ENCODE assay signal across 8 mouse cellular contexts in the genomic region with DNA sequence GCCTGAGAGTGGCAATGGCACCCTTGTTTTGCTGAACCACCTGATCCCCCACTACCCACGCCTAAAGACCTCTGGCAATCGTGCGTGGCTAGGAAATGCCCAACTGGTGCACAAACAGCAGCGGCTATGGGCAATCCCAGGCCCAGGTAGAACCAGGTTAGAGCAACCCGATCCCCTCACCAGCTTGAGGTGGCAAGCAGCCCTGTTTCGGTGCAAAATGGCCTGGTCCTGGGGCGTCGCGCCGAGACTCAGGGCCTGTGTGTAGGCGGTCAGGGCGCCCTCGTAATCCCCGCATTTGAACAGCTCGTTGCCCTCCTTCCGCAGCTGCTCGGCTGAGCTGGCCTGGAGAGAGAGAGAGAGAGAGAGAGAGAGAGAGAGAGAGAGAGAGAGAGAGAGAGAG. TPM values are rescaled to one million over a fixed set of nuclear protein-coding genes. Genes with fewer than 3 reads are reported as not detected.
A peak's percentile ranks its signal among the peaks of the same experiment; 100 is the strongest.
DNase-seq lines count a peak whose midpoint lies in the region; ATAC-seq and TF ChIP-seq lines count a peak whose summit lies in the region.

No protein-coding gene starts in this region.

- peak overlapping the region; percentile 67 for H3K9ac ChIP-seq in heart, embryonic 16.5 days (ENCODE audit: low read length)
- H3K9ac ChIP-seq in limb, embryonic 11.5 days (ENCODE audit: low read length), result peak overlapping the region; percentile 66
- H3K9ac ChIP-seq in midbrain, embryonic 13.5 days (replicated peaks), result peak overlapping the region; percentile 87

- intact Hi-C loops in left cerebral cortex, adult 2 months (cut with DNase I), result no loop called here

- peak overlapping the region; percentile 84 for H3K27ac ChIP-seq in left cerebral cortex, adult 2 months
- no peak overlapping the region for H3K27ac ChIP-seq in heart, embryonic 16.5 days (ENCODE audit: low read length)
- no peak overlapping the region for H3K27ac ChIP-seq in limb, embryonic 11.5 days (replicated peaks; ENCODE audit: low read depth, low read length)
- peak overlapping the region; percentile 86 for H3K27ac ChIP-seq in midbrain, embryonic 13.5 days

- 9% methylated on average over 17 of the region's 17 CpGs for WGBS in heart, embryonic 16.5 days
- 9% methylated on average over 17 of the region's 17 CpGs for WGBS in limb, embryonic 11.5 days
- 10% methylated on average over 17 of the region's 17 CpGs for WGBS in midbrain, embryonic 13.5 days

- H3K4me1 ChIP-seq in heart, embryonic 16.5 days (ENCODE audit: control insufficient read depth, insufficient read depth, low read length), result peaks cover 26% of the 10 kb centered on the region
- peaks cover 18% of the 10 kb centered on the region for H3K4me1 ChIP-seq in limb, embryonic 11.5 days (ENCODE audit: control insufficient read depth, insufficient read depth, low read length)
- H3K4me1 ChIP-seq in midbrain, embryonic 13.5 days (replicated peaks), result peaks cover 54% of the 10 kb centered on the region

- H3K4me3 ChIP-seq in left cerebral cortex, adult 2 months, result peak overlapping the region; percentile 77
- H3K4me3 ChIP-seq in heart, embryonic 16.5 days (ENCODE audit: low read length), result peak overlapping the region; percentile 77
- H3K4me3 ChIP-seq in limb, embryonic 11.5 days (ENCODE audit: low read depth, low read length), result peak overlapping the region; percentile 65
- peak overlapping the region; percentile 59 for H3K4me3 ChIP-seq in midbrain, embryonic 13.5 days (replicated peaks)

- DNase-seq in left cerebral cortex, adult 2 months (ENCODE audit: extremely low spot score in 1 of 2, low spot score in 2 of 2), result peak in 1 of 2 experiments; percentile 42
- no peak for DNase-seq in left cerebral cortex, adult 18-20 months (ENCODE audit: low spot score in 2 of 2)
- peak; percentile 66 for DNase-seq in cerebellum, adult 9-11 months
- DNase-seq in limb, embryonic 11.5 days (ENCODE audit: low spot score), result peak; percentile 41
- DNase-seq in thymus, postnatal 36 days, result peak; percentile 36 to 51
- no peak for DNase-seq in c-Kit-positive CD71-positive TER-119-positive erythroid progenitor cells, embryonic 14.5 days (ENCODE audit: low spot score)

- peaks cover 23% of the 10 kb centered on the region for H3K36me3 ChIP-seq in heart, embryonic 16.5 days (ENCODE audit: control insufficient read depth, insufficient read depth)
- peaks cover 14% of the 10 kb centered on the region for H3K36me3 ChIP-seq in limb, embryonic 11.5 days (ENCODE audit: control insufficient read depth, insufficient read depth, low read length)
- H3K36me3 ChIP-seq in midbrain, embryonic 13.5 days, result peaks cover 36% of the 10 kb centered on the region

- no peak for TF ChIP-seq CTCF in left cerebral cortex, adult 2 months (IDR thresholded peaks at IDR 0.05)

- H3K4me2 ChIP-seq in heart, embryonic 16.5 days (ENCODE audit: low read depth, low read length), result peak overlapping the region; percentile 66
- H3K4me2 ChIP-seq in limb, embryonic 11.5 days (ENCODE audit: low read depth, severe bottlenecking), result peak overlapping the region; percentile 90
- peak overlapping the region; percentile 90 for H3K4me2 ChIP-seq in midbrain, embryonic 13.5 days (replicated peaks)

- peaks cover 2% of the 10 kb centered on the region; the same call in 1 of the 2 replicates for H3K27me3 ChIP-seq in heart, embryonic 16.5 days (ENCODE audit: control insufficient read depth, insufficient read depth, low read length)
- H3K27me3 ChIP-seq in limb, embryonic 11.5 days (ENCODE audit: control insufficient read depth, insufficient read depth, low read length), result no peaks in the 10 kb centered on the region
- no peaks in the 10 kb centered on the region for H3K27me3 ChIP-seq in midbrain, embryonic 13.5 days

- H3K9me3 ChIP-seq in heart, embryonic 16.5 days (replicated peaks; ENCODE audit: control insufficient read depth, low read length), result no peaks in the 10 kb centered on the region
- no peaks in the 10 kb centered on the region for H3K9me3 ChIP-seq in limb, embryonic 11.5 days (ENCODE audit: control insufficient read depth, low read length)
- H3K9me3 ChIP-seq in midbrain, embryonic 13.5 days, result no peaks in the 10 kb centered on the region

- no peak for ATAC-seq in heart, embryonic 16.5 days (replicated peaks; ENCODE audit: extremely low read depth, insufficient read depth, low FRiP score)
- ATAC-seq in limb, embryonic 11.5 days (ENCODE audit: insufficient number of reproducible peaks, low FRiP score, low TSS enrichment, low read depth), result no peak
- peak; percentile 15; the same call in 1 of the 2 replicates for ATAC-seq in midbrain, embryonic 13.5 days

RNA-seq across cellular contexts. Expression of a gene that starts 1.4 kb away (rescaled TPM):
- 10 to 100 TPM; 37.7 to 43.7 TPM for total RNA-seq in left cerebral cortex, adult 2 months (2021)
- total RNA-seq in left cerebral cortex, adult 18-20 months (2021), result 10 to 100 TPM; 38.0 to 40.4 TPM
- polyA plus RNA-seq in heart, embryonic 16.5 days (2015; fragmentation: Nextera tagmentation; extraction: Ambion mirVana), result 20.6 and 25.3 TPM in 2 replicates
- 34.7 and 38.0 TPM in 2 replicates for polyA plus RNA-seq in limb, embryonic 11.5 days (2014; fragmentation: Nextera tagmentation; extraction: Ambion mirVana)
- 52.5 and 58.6 TPM in 2 replicates for polyA plus RNA-seq in midbrain, embryonic 13.5 days (2015; fragmentation: Nextera tagmentation; extraction: Ambion mirVana)

RNA-seq across cellular contexts. Expression of a gene that starts 3.5 kb away (rescaled TPM):
- 10 to 100 TPM; 46.4 to 56.4 TPM for total RNA-seq in left cerebral cortex, adult 2 months (2021)
- total RNA-seq in left cerebral cortex, adult 18-20 months (2021), result 10 to 100 TPM; 49.7 to 54.5 TPM
- polyA plus RNA-seq in heart, embryonic 16.5 days (2015; fragmentation: Nextera tagmentation; extraction: Ambion mirVana), result 20.1 and 20.7 TPM in 2 replicates
- polyA plus RNA-seq in limb, embryonic 11.5 days (2014; fragmentation: Nextera tagmentation; extraction: Ambion mirVana), result 25.7 and 27.5 TPM in 2 replicates
- 22.6 and 26.4 TPM in 2 replicates for polyA plus RNA-seq in midbrain, embryonic 13.5 days (2015; fragmentation: Nextera tagmentation; extraction: Ambion mirVana)

RNA-seq across cellular contexts. Expression of a gene that starts 15.1 kb away (rescaled TPM):
- 10 to 100 TPM; 14.9 to 15.2 TPM for total RNA-seq in left cerebral cortex, adult 2 months (2021)
- 10 to 100 TPM; 13.1 to 14.5 TPM for total RNA-seq in left cerebral cortex, adult 18-20 months (2021)
- 6.5 and 7.6 TPM in 2 replicates for polyA plus RNA-seq in heart, embryonic 16.5 days (2015; fragmentation: Nextera tagmentation; extraction: Ambion mirVana)
- 10.5 and 11.0 TPM in 2 replicates for polyA plus RNA-seq in limb, embryonic 11.5 days (2014; fragmentation: Nextera tagmentation; extraction: Ambion mirVana)
- 13.6 and 16.5 TPM in 2 replicates for polyA plus RNA-seq in midbrain, embryonic 13.5 days (2015; fragmentation: Nextera tagmentation; extraction: Ambion mirVana)

RNA-seq across cellular contexts. Expression of a gene that starts 31.8 kb away (rescaled TPM):
- 100 to 1,000 TPM; 152 to 157 TPM for total RNA-seq in left cerebral cortex, adult 2 months (2021)
- total RNA-seq in left cerebral cortex, adult 18-20 months (2021), result 100 to 1,000 TPM; 147 to 153 TPM
- polyA plus RNA-seq in heart, embryonic 16.5 days (2015; fragmentation: Nextera tagmentation; extraction: Ambion mirVana), result 15.0 and 17.4 TPM in 2 replicates
- polyA plus RNA-seq in limb, embryonic 11.5 days (2014; fragmentation: Nextera tagmentation; extraction: Ambion mirVana), result 12.5 and 15.1 TPM in 2 replicates
- polyA plus RNA-seq in midbrain, embryonic 13.5 days (2015; fragmentation: Nextera tagmentation; extraction: Ambion mirVana), result 19.4 and 21.3 TPM in 2 replicates

RNA-seq across cellular contexts. Expression of a gene that starts 45.1 kb away (rescaled TPM):
- under 1 TPM; 0.77 to 0.97 TPM for total RNA-seq in left cerebral cortex, adult 2 months (2021)
- under 1 TPM; 0.75 to 0.93 TPM for total RNA-seq in left cerebral cortex, adult 18-20 months (2021)
- 138 and 164 TPM in 2 replicates for polyA plus RNA-seq in heart, embryonic 16.5 days (2015; fragmentation: Nextera tagmentation; extraction: Ambion mirVana)
- 150 and 152 TPM in 2 replicates for polyA plus RNA-seq in limb, embryonic 11.5 days (2014; fragmentation: Nextera tagmentation; extraction: Ambion mirVana)
- polyA plus RNA-seq in midbrain, embryonic 13.5 days (2015; fragmentation: Nextera tagmentation; extraction: Ambion mirVana), result 75.2 and 78.9 TPM in 2 replicates

Comparison
In these comparisons a context has a peak if more than half of its experiments do, and no peak if none do; other contexts are left out.
1. DNase-seq: peak in cerebellum, adult 9-11 months (single experiment), limb, embryonic 11.5 days (single experiment) and thymus, postnatal 36 days (2 of 2); none in left cerebral cortex, adult 18-20 months (0 of 2) and c-Kit-positive CD71-positive TER-119-positive erythroid progenitor cells, embryonic 14.5 days (single experiment).
2. H3K27ac ChIP-seq: peak in left cerebral cortex, adult 2 months (single experiment) and midbrain, embryonic 13.5 days (single experiment); none in heart, embryonic 16.5 days (single experiment) and limb, embryonic 11.5 days (single experiment).
3. Peak in every context shown above with its lines, with median percentiles within 50 percentile points of each other: H3K4me3 ChIP-seq, H3K4me2 ChIP-seq and H3K9ac ChIP-seq.